In the genomic region with DNA sequence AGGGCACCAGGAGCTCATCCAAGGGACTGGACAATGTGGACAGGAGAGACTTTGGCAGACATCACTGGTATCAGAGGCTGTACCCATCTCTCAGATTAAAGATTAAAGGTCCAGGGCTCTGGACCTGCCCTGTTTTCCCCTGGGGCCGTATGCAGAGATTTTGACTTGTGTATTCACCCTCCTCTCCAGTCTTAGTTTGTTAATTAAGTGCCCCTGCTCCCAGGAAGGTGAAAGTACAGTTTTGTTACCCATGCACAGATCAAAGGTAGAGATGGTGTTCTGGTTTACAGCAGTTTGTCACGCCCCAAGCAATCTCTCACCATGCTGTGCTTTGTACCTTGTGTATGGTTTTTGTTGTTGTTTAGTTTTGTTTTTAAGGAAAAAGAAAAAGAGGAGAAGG, we compare ENCODE assay signal across 20 mouse cellular contexts. TPM values are rescaled to one million over a fixed set of nuclear protein-coding genes. Genes with fewer than 3 reads are reported as not detected.
"Had no signal": no experiment of that assay in that cellular context is flagged by ENCODE, and none has a peak within 500 bp of the region (broad histone marks: within the 10 kb centered on the region; RNA-seq: fewer than 3 reads in every experiment).

No protein-coding gene starts in this region.

- H3K4me3 ChIP-seq: layer of hippocampus, adult 2 months; limb, embryonic 10.5 days; limb, embryonic 13.5 days; liver, embryonic 13.5 days; midbrain, embryonic 12.5 days; midbrain, embryonic 15.5 days; neural tube, embryonic 12.5 days; neural tube, embryonic 15.5 days had no signal

- H3K27ac ChIP-seq: hindbrain, postnatal 0 days; kidney, postnatal 0 days; layer of hippocampus, adult 2 months; limb, embryonic 10.5 days; limb, embryonic 13.5 days; liver, embryonic 13.5 days; macrophage; midbrain, embryonic 12.5 days; midbrain, embryonic 15.5 days; neural tube, embryonic 12.5 days; neural tube, embryonic 15.5 days; stomach, postnatal 0 days had no signal

- H3K36me3 ChIP-seq: limb, embryonic 10.5 days; limb, embryonic 13.5 days; liver, embryonic 13.5 days; midbrain, embryonic 12.5 days; midbrain, embryonic 15.5 days; neural tube, embryonic 12.5 days; neural tube, embryonic 15.5 days had no signal

- H3K9me3 ChIP-seq: limb, embryonic 10.5 days; limb, embryonic 13.5 days; liver, embryonic 13.5 days; midbrain, embryonic 12.5 days; midbrain, embryonic 15.5 days; neural tube, embryonic 12.5 days; neural tube, embryonic 15.5 days had no signal

- H3K9ac ChIP-seq: limb, embryonic 13.5 days; liver, embryonic 13.5 days; lung, embryonic 14.5 days; midbrain, embryonic 12.5 days; midbrain, embryonic 15.5 days; neural tube, embryonic 12.5 days; neural tube, embryonic 15.5 days had no signal

- ATAC-seq: hindbrain, postnatal 0 days; inflammation-experienced regulatory T-cells, adult 6 months; lung, postnatal 0 days; midbrain, embryonic 15.5 days had no signal

- H3K4me1 ChIP-seq: liver, embryonic 13.5 days; midbrain, embryonic 12.5 days; midbrain, embryonic 15.5 days; neural tube, embryonic 12.5 days had no signal

- H3K27me3 ChIP-seq: limb, embryonic 13.5 days; liver, embryonic 13.5 days; midbrain, embryonic 12.5 days; midbrain, embryonic 15.5 days; neural tube, embryonic 12.5 days; neural tube, embryonic 15.5 days had no signal

- H3K4me2 ChIP-seq: limb, embryonic 13.5 days; liver, embryonic 13.5 days; lung, embryonic 14.5 days; midbrain, embryonic 12.5 days; midbrain, embryonic 15.5 days; neural tube, embryonic 12.5 days; neural tube, embryonic 15.5 days had no signal

- DNase-seq: layer of hippocampus, adult 9-11 months; liver; liver, embryonic 13.5 days; thymus, adult 2 months; thymus, postnatal 14 days; thymus, postnatal 4 days had no signal

RNA-seq across cellular contexts. Expression of gene Fbp2, which starts 12.4 kb away (rescaled TPM):
- polyA plus RNA-seq: inflammation-experienced regulatory T-cells, adult 6 months; liver, embryonic 13.5 days; lung, embryonic 14.5 days; macrophage; midbrain, embryonic 12.5 days; neural tube, embryonic 12.5 days had no signal

RNA-seq across cellular contexts. Expression of gene Fbp1, which starts 17.5 kb away (rescaled TPM):
- polyA plus RNA-seq: inflammation-experienced regulatory T-cells, adult 6 months; limb, embryonic 10.5 days; midbrain, embryonic 12.5 days had no signal
